In genomic region chr10:7845136-7845535, GRCm38 (mm10) we compare ENCODE assay signal across 25 mouse cellular contexts. TPM values are rescaled to one million over a fixed set of nuclear protein-coding genes. Genes with fewer than 3 reads are reported as not detected.
A peak's percentile ranks its signal among the peaks of the same experiment; 100 is the strongest.
DNase-seq lines count a peak whose midpoint lies in the region.
"Had no signal": no experiment of that assay in that cellular context is flagged by ENCODE, and none has a peak within 500 bp of the region (broad histone marks: within the 10 kb centered on the region; RNA-seq: fewer than 3 reads in every experiment).

No protein-coding gene starts in this region.

- no peaks in the 10 kb centered on the region for H3K27me3 ChIP-seq in heart, embryonic 10.5 days (ENCODE audit: insufficient read depth, poor library complexity, severe bottlenecking)
- H3K27me3 ChIP-seq: embryonic facial prominence, embryonic 13.5 days; embryonic facial prominence, embryonic 15.5 days; forebrain, embryonic 13.5 days had no signal

- WGBS in heart, embryonic 10.5 days: 77% methylated on average over 8 of the region's 8 CpGs

- H3K4me3 ChIP-seq in heart, embryonic 10.5 days: no peak overlapping the region
- H3K4me3 ChIP-seq: embryonic facial prominence, embryonic 13.5 days; embryonic facial prominence, embryonic 15.5 days; erythroblast, embryonic 14.5 days; forebrain, embryonic 10.5 days; forebrain, embryonic 13.5 days had no signal

- no peaks in the 10 kb centered on the region for H3K9me3 ChIP-seq in heart, embryonic 10.5 days
- H3K9me3 ChIP-seq: embryonic facial prominence, embryonic 13.5 days; embryonic facial prominence, embryonic 15.5 days; forebrain, embryonic 10.5 days; forebrain, embryonic 13.5 days had no signal

- peaks cover 14% of the 10 kb centered on the region for H3K4me1 ChIP-seq in heart, embryonic 10.5 days
- H3K4me1 ChIP-seq: embryonic facial prominence, embryonic 13.5 days; embryonic facial prominence, embryonic 15.5 days; forebrain, embryonic 10.5 days; forebrain, embryonic 13.5 days had no signal

- H3K36me3 ChIP-seq in heart, embryonic 10.5 days: no peaks in the 10 kb centered on the region
- H3K36me3 ChIP-seq: embryonic facial prominence, embryonic 13.5 days; embryonic facial prominence, embryonic 15.5 days; forebrain, embryonic 10.5 days had no signal

- intact Hi-C loops in gastrocnemius, postnatal 14 days (cut with DNase I; ENCODE audit: low total_unique reads): no loop called here

- peak; percentile 40 for DNase-seq in gastrocnemius, adult 18-20 months (ENCODE audit: low spot score)
- no peak for DNase-seq in gastrocnemius, postnatal 10 days
- peak; percentile 16 for DNase-seq in gastrocnemius, postnatal 14 days
- DNase-seq in gastrocnemius, postnatal 25 days: no peak
- peak; percentile 43 for DNase-seq in heart, embryonic 10.5 days (ENCODE audit: low spot score)
- no peak for DNase-seq in heart, adult 9 months (ENCODE audit: low spot score in 2 of 2)
- DNase-seq in skeletal muscle tissue, adult 2 months (ENCODE audit: low read depth, low spot score): peak; percentile 51
- DNase-seq in lung, postnatal 36 days: no peak
- DNase-seq: adrenal gland, adult 2 months; adrenal gland, postnatal 10 days; adrenal gland, postnatal 25 days; cerebellum, adult 11 months; cerebellum, adult 18-20 months; cerebellum, adult 8-10 months; cerebellum, adult 9-11 months; cerebellum, postnatal 14 days; cerebellum, postnatal 36 days; embryo, embryonic 11 days had no signal

- H3K27ac ChIP-seq in heart, embryonic 10.5 days: no peak overlapping the region
- H3K27ac ChIP-seq: embryonic facial prominence, embryonic 13.5 days; embryonic facial prominence, embryonic 15.5 days; forebrain, embryonic 10.5 days; forebrain, embryonic 13.5 days had no signal

RNA-seq across cellular contexts. Expression of gene Zc3h12d, which starts 12.9 kb away (rescaled TPM):
- under 1 TPM in 1 of 2 experiments, not detected in 1; 0.11 TPM for total RNA-seq in gastrocnemius, adult 18-20 months (2021)
- total RNA-seq in gastrocnemius, postnatal 10 days (2021): under 1 TPM; 0.05 to 0.09 TPM
- total RNA-seq in gastrocnemius, postnatal 14 days (2021): not detected
- total RNA-seq in gastrocnemius, postnatal 25 days (2021): under 1 TPM in 1 of 2 experiments, not detected in 1; 0.05 TPM
- 0.11 and 0.12 TPM in 2 replicates for polyA plus RNA-seq in heart, embryonic 10.5 days (2016; fragmentation: Nextera tagmentation; extraction: Ambion mirVana)
- total RNA-seq: MEL had no signal
- polyA plus RNA-seq: C2C12; erythroblast, embryonic 14.5 days; forebrain, embryonic 13.5 days had no signal

RNA-seq across cellular contexts. Expression of gene Ppil4, which starts 52.4 kb away (rescaled TPM):
- 10 to 100 TPM; 10.5 to 11.9 TPM for total RNA-seq in gastrocnemius, adult 18-20 months (2021)
- 10 to 100 TPM; 14.5 to 17.6 TPM for total RNA-seq in gastrocnemius, postnatal 10 days (2021)
- 10 to 100 TPM; 11.4 to 12.2 TPM for total RNA-seq in gastrocnemius, postnatal 14 days (2021)
- 10 to 100 TPM; 10.2 to 10.5 TPM for total RNA-seq in gastrocnemius, postnatal 25 days (2021)
- polyA plus RNA-seq in heart, embryonic 10.5 days (2016; fragmentation: Nextera tagmentation; extraction: Ambion mirVana): 31.2 and 38.8 TPM in 2 replicates

RNA-seq across cellular contexts. Expression of gene Ginm1, which starts 52.5 kb away (rescaled TPM):
- total RNA-seq in gastrocnemius, adult 18-20 months (2021): 100 to 1,000 TPM; 101 to 102 TPM
- 10 to 100 TPM; 81.0 to 85.2 TPM for total RNA-seq in gastrocnemius, postnatal 10 days (2021)
- total RNA-seq in gastrocnemius, postnatal 14 days (2021): 10 to 100 TPM; 80.3 to 86.0 TPM
- total RNA-seq in gastrocnemius, postnatal 25 days (2021): 10 to 100 TPM; 87.1 to 92.7 TPM
- polyA plus RNA-seq in heart, embryonic 10.5 days (2016; fragmentation: Nextera tagmentation; extraction: Ambion mirVana): 72.4 and 74.5 TPM in 2 replicates

Comparison
In these comparisons a context has a peak if more than half of its experiments do, and no peak if none do; other contexts are left out.
1. DNase-seq: peak in gastrocnemius, adult 18-20 months (single experiment), gastrocnemius, postnatal 14 days (single experiment), heart, embryonic 10.5 days (single experiment) and skeletal muscle tissue, adult 2 months (single experiment); none in gastrocnemius, postnatal 10 days (single experiment), gastrocnemius, postnatal 25 days (single experiment), heart, adult 9 months (0 of 2) and lung, postnatal 36 days (single experiment).